Mouse (Mus musculus) C2C12 (cell line): ENCODE measurements around the gene Ppp2r5a.

Source experiments
- CTCF ChIP-seq: IDR thresholded peaks from one replicate; pipeline ENCODE4 v1.5.1; 2011; ENCODE audit not compliant: control insufficient read depth, insufficient read depth, insufficient read length
- FOSL1 ChIP-seq: IDR thresholded peaks from one replicate; pipeline ENCODE4 v1.8.0; 2011; ENCODE audit warnings: mild to moderate bottlenecking, low read length; ENCODE audit not compliant: poor library complexity, insufficient read depth, severe bottlenecking
- MAX ChIP-seq: IDR thresholded peaks from one replicate; pipeline ENCODE4 v1.6.1; 2011; ENCODE audit warnings: mild to moderate bottlenecking, control low read depth

DNA sequence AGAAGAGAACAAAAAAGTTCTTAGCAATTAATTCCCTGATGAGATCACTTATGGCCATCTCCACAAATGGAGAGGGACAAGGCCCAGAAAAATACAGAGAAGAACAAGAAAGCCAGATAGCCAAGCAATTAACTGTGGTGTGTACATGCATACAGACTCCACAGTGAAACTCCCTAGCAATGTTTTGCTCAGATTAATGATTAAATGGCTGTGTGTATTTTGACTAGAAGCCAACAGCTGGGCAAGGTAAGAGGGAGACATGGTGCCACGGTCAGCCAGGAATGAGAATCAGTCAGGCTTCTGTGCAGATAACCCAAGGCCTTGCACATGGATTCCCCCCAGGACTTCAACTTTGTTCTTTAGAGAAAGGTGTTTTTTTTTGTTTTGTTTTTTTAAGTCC, 41.4 kb upstream of the Ppp2r5a start:
- TF ChIP-seq MAX (no peak), FOSL1 (no peak), CTCF (no peak)
